Mouse (Mus musculus): ENCODE measurements at regions not wholly inside any gene's neighbourhood (a gene's known extent, or its start where the extent isn't known, plus 50 kb on each side); places are given as distances from the start of the nearest gene placed in this dataset.
"Not testable (repeated sequence)": the region's sequence is repeated elsewhere in the genome, so short reads cannot be mapped to it uniquely, and the experiment has no call there.

DNA sequence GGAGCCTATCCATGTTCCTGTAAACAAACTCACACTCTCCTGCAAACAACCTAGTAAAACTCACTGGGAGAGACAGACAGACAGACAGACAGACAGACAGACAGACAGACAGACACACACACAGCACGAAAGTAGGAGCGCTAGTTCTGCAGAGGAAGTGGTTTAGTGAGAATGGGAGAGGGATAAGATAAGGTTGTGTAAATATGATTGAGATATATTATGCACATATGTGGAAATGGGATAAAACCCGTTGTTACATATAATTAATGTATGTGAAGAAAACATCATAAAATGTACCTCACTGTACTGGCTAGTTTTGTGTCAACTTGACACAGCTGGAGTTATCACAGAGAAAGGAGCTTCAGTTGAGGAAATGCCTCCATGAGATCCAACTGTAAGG lies 85.9 kb upstream of the Palmd start:
- not testable (repeated sequence) for H3K9ac ChIP-seq; H3K36me3 ChIP-seq; H3K27ac ChIP-seq; ATAC-seq; H3K4me2 ChIP-seq; H3K27me3 ChIP-seq (replicated peaks); H3K4me3 ChIP-seq; H3K4me1 ChIP-seq; H3K9me3 ChIP-seq (replicated peaks)
- 46% methylated on average over 3 of the region's 3 CpGs for WGBS (ENCODE audit: insufficient replicate concordance)

GRCm38 (mm10) chr3:117051431-117051830 lies 82.6 kb upstream of the Palmd start:
- no peaks in the 10 kb centered on the region for H3K36me3 ChIP-seq
- H3K9me3 ChIP-seq (replicated peaks) = no peaks in the 10 kb centered on the region
- ATAC-seq = no peak
- H3K9ac ChIP-seq = no peak overlapping the region
- WGBS (ENCODE audit: insufficient replicate concordance) = 55% methylated on average over 3 of the region's 3 CpGs
- H3K4me3 ChIP-seq = no peak overlapping the region
- no peak overlapping the region for H3K4me2 ChIP-seq
- no peaks in the 10 kb centered on the region for H3K4me1 ChIP-seq
- H3K27me3 ChIP-seq (replicated peaks) = no peaks in the 10 kb centered on the region
- no peak overlapping the region for H3K27ac ChIP-seq

- Histone ChIP-seq H3K4me2 (no peak overlapping the region), H3K27ac (no peak overlapping the region), H3K4me1 (no peaks in the 10 kb centered on the region), H3K9ac (no peak overlapping the region), H3K4me3 (no peak overlapping the region), H3K27me3 (replicated peaks) (no peaks in the 10 kb centered on the region), H3K9me3 (replicated peaks) (no peaks in the 10 kb centered on the region), H3K36me3 (no peaks in the 10 kb centered on the region)
- ATAC-seq = no peak
- 35% methylated on average over 3 of the region's 3 CpGs for WGBS (ENCODE audit: insufficient replicate concordance)
Observed at GRCm38 (mm10) chr3:117050909-117051308, 82.1 kb upstream of the Palmd start.

DNA sequence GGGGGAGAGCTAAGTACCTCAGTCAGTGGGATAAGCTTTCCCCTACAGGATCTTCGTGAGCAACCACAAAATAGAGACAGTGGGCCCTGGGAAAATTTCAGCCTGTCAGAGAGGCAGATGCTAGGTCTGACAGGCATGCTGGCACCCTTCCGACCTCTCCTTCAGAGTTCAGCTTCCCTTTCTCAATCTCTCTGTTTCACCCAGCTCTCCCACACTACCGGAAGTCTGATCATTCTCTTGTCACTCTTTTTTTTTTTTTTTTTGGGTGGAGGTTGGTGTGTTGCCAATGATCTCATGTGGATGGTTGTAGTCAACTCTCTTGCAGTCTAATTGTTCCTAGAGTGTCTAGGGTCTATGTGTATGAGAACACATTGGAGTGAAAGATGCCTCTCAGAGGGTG lies 80.6 kb upstream of the Palmd start:
- H3K9ac ChIP-seq = no peak overlapping the region
- no peaks in the 10 kb centered on the region for H3K36me3 ChIP-seq
- H3K27me3 ChIP-seq (replicated peaks) = no peaks in the 10 kb centered on the region
- no peaks in the 10 kb centered on the region for H3K9me3 ChIP-seq (replicated peaks)
- H3K4me2 ChIP-seq = no peak overlapping the region
- 47% methylated on average over 3 of the region's 3 CpGs for WGBS (ENCODE audit: insufficient replicate concordance)
- H3K4me1 ChIP-seq = no peaks in the 10 kb centered on the region
- H3K4me3 ChIP-seq = no peak overlapping the region
- no peak overlapping the region for H3K27ac ChIP-seq
- ATAC-seq = no peak

- ATAC-seq = no peak
- 66% methylated on average over 4 of the region's 4 CpGs for WGBS (ENCODE audit: insufficient replicate concordance)
- no peak overlapping the region for H3K4me3 ChIP-seq
- no peak overlapping the region for H3K9ac ChIP-seq
- no peaks in the 10 kb centered on the region for H3K9me3 ChIP-seq (replicated peaks)
- no peaks in the 10 kb centered on the region for H3K4me1 ChIP-seq
- no peak overlapping the region for H3K27ac ChIP-seq
- H3K27me3 ChIP-seq (replicated peaks) = no peaks in the 10 kb centered on the region
- H3K36me3 ChIP-seq = no peaks in the 10 kb centered on the region
- H3K4me2 ChIP-seq = no peak overlapping the region
Observed at GRCm38 (mm10) chr3:117044809-117045208, 76.0 kb upstream of the Palmd start.

GRCm38 (mm10) chr3:117044304-117044703 lies 75.5 kb upstream of the Palmd start:
- 59% methylated on average over 2 of the region's 2 CpGs for WGBS (ENCODE audit: insufficient replicate concordance)
- H3K27ac ChIP-seq = no peak overlapping the region
- H3K9ac ChIP-seq = no peak overlapping the region

DNA sequence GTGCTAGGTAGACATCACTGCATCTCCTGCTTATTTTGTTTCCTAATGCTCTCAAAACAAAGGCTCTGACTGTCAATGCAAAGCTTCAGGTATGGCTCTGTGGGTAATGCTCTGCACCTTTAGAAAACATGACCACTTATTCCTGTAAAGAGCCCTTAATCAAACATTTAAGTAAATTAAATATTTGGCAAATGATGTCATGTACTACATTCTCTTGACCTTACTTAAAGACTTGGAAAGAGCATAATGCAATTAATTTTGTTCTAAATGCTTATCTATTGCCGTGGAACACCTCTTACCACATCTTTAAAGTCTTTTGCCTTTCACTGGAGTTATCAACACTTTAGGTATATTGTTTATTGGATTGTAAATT lies 70.1 kb upstream of the Palmd start:
- WGBS (ENCODE audit: insufficient replicate concordance) = 51% methylated on average over 1 of the region's 1 CpGs
- no peak overlapping the region for H3K4me3 ChIP-seq
- no peak for ATAC-seq
- no peak overlapping the region for H3K27ac ChIP-seq
- no peaks in the 10 kb centered on the region for H3K4me1 ChIP-seq
- no peaks in the 10 kb centered on the region for H3K27me3 ChIP-seq (replicated peaks)
- H3K9ac ChIP-seq = no peak overlapping the region
- no peaks in the 10 kb centered on the region for H3K36me3 ChIP-seq
- no peaks in the 10 kb centered on the region for H3K9me3 ChIP-seq (replicated peaks)
- H3K4me2 ChIP-seq = no peak overlapping the region

More at GRCm38 (mm10) chr3:117044304-117044703, 75.5 kb upstream of the Palmd start:
- Histone ChIP-seq H3K36me3 (no peaks in the 10 kb centered on the region), H3K9me3 (replicated peaks) (no peaks in the 10 kb centered on the region), H3K4me2 (no peak overlapping the region), H3K4me1 (no peaks in the 10 kb centered on the region), H3K27me3 (replicated peaks) (no peaks in the 10 kb centered on the region), H3K4me3 (no peak overlapping the region)
- no peak for ATAC-seq

DNA sequence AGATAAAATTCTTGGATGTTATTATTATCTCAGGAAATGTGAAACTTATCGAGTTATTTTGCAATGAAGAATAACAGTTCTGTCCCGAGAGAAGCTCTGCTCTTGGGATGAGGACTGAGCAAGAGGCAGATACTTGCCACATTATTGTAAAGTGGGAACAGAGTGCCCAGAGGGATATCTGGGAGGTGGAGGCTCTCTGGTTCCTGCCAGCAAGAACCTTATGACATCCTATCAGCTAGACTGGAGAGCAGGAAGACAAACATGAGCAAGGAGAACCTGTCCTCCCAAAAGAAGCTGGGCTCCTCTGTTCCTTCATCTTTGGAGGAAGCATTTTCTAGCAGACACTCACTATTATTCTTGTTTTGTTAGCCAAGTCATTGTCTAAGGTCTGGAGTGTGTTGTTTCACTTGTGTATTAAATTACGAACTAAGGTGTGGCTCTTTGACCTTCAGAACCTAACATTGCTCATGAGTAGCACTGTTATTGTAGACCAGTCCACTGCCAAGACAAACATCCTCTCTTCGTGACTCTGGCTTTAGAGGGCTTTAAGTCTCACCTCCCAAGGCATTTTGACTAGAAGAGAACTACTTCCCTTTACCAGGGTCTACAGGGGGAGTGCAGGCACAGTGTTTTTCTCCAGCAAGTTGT lies 69.6 kb upstream of the Palmd start:
- Histone ChIP-seq H3K4me1 (no peaks in the 10 kb centered on the region), H3K4me3 (no peak overlapping the region), H3K36me3 (no peaks in the 10 kb centered on the region), H3K27me3 (replicated peaks) (no peaks in the 10 kb centered on the region), H3K9ac (no peak overlapping the region), H3K4me2 (no peak overlapping the region), H3K27ac (no peak overlapping the region), H3K9me3 (replicated peaks) (no peaks in the 10 kb centered on the region)
- ATAC-seq = no peak
- 45% methylated on average over 4 of the region's 4 CpGs for WGBS (ENCODE audit: insufficient replicate concordance)

All from liver, embryonic 12.5 days (tissue).